Mouse (Mus musculus) E14TG2a.4 (cell line): ENCODE measurements at regions not wholly inside any gene's neighbourhood (a gene's known extent, or its start where the extent isn't known, plus 50 kb on each side); places are given as distances from the start of the nearest gene placed in this dataset.

Experiments
- CTCF ChIP-seq: conservative IDR thresholded peaks from 2 replicates; pipeline ENCODE4 v1.5.1; 2014; ENCODE audit warnings: low read length
- NANOG ChIP-seq: IDR thresholded peaks from 2 replicates; pipeline ENCODE4 v1.6.1; 2014; ENCODE audit warnings: borderline replicate concordance, low read length, mixed read lengths
- POU5F1 ChIP-seq: IDR thresholded peaks from 2 replicates; pipeline ENCODE4 v1.6.1; 2014; ENCODE audit warnings: low read length, borderline replicate concordance

DNA sequence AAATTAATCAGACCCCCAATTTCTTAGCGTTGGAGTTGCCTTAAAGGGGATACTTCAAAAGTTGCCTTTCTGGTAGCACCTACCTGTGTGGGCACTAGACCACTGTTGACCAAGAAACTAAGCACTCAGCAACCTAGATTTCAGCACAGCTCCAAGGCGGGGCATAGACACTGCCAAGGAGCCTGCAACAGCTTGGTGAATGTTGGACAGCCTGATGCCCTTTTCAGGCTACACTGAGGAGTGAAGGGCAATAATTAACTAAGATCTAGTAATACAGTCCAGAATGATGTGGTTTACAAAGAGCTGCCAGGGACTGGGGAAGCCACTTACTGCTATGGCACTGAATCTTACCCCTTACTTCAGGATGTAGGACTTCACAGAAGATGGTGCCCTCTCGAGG lies 304.9 kb downstream of the Satb1 start:
- TF ChIP-seq CTCF (no peak), NANOG (no peak), POU5F1 (no peak)
